Mouse (Mus musculus): ENCODE results near the gene Neurod2.
A peak's percentile ranks its signal among the peaks of the same experiment; 100 is the strongest.

DNA sequence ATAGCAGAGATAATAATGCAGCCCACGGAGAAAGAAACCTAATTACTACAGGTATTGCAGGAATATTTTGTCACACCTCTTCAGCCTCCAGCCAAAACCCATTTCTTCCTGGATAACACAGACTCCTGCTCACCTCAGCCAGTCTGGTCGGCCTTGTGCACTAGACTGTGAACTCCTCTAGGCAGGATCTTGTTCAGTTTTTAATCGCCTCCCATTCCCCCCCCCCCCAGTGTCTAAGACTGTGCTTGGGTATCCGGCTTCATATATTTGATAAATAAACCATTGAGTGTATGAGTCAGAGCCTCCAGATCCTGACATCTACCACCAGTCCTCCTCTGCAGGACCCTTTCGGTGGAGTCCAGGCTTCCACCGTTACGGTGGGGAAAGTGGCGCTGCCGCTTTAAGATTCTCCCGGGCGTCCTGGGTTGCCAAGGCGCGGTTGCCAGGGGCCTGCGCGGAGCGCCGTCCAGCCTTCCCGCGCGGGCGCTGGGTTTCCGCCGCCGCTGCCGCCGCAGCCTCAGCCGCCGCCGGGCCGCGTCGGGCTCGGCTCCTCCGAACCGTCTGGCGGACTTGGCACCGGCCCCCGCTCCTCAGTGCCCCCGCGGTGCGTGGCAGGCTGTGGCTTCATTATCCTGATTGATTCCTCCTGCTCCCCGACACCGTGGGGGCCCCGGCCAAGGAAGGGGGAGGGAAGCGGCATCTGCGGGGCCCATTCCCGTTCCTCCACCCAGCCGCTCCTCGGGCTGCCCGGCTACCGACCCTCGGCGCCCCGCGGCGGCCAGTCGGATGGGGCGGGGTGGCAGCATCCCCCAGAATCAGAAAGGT is 35.0 kb downstream of the Neurod2 start:
- TF ChIP-seq POLR2A (IDR thresholded peaks at IDR 0.05; ENCODE audit: insufficient read depth, low read depth, low read length) (peak; percentile 75), CTCF (IDR thresholded peaks at IDR 0.05; ENCODE audit: insufficient read depth, low read depth, low read length) (no peak)

Measured in olfactory bulb, adult 2 months (tissue).